9 mouse cellular contexts compared by ENCODE assay signal in the genomic region with DNA sequence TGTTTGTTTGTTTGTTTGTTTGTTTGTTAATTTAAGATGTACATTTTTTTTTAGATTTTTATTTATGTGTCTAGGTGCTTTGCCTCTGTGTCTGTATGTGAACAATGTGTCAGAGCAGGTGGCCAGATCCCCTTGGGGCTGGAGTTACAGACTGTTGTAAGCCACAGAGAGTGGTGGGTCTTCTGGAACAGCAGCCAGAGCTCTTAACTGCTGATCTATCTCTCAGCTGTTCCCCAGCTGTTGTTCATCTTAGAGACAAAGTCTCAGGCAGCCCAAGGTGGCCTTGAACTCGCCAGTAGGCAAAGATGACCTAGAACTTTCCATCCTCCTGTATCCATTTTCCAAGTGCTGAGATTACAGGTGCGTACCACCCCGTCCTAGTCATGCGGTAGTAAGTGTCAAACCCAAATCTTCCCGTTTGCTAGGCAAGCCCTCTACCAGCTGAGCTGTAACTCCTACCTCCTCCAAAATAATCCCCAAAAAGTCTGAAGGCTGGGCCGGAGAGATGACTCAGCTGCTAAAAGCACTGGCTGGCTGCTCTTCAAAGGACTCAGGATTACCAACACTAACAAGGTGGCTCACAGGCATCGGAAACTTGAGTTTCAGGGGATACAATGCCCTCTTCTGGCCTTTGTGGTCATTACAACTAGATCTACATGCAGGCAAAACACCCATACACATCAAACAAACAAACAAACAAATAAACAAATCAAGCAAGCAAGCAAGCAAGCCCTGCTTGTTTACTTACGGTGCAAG. TPM values are rescaled to one million over a fixed set of nuclear protein-coding genes. Genes with fewer than 3 reads are reported as not detected.
DNase-seq lines count a peak whose midpoint lies in the region; ATAC-seq and TF ChIP-seq lines count a peak whose summit lies in the region.
"Had no signal": no experiment of that assay in that cellular context is flagged by ENCODE, and none has a peak within 500 bp of the region (broad histone marks: within the 10 kb centered on the region; RNA-seq: fewer than 3 reads in every experiment).

No protein-coding gene starts in this region.

- H3K4me3 ChIP-seq in forebrain, embryonic 11.5 days (ENCODE audit: low read depth, low read length): no peak overlapping the region
- no peak overlapping the region for H3K4me3 ChIP-seq in forebrain, embryonic 13.5 days
- H3K4me3 ChIP-seq in bone marrow, adult 2 months (replicated peaks; ENCODE audit: control insufficient read depth, low read depth, low read length): no peak overlapping the region
- no peak overlapping the region for H3K4me3 ChIP-seq in embryonic facial prominence, embryonic 14.5 days (ENCODE audit: low read depth, low read length)
- no peak overlapping the region for H3K4me3 ChIP-seq in intestine, postnatal 0 days (ENCODE audit: low read depth, low read length)
- H3K4me3 ChIP-seq in limb, embryonic 11.5 days (ENCODE audit: low read depth, low read length): no peak overlapping the region
- H3K4me3 ChIP-seq: lung, embryonic 15.5 days had no signal

- H3K4me2 ChIP-seq in forebrain, embryonic 11.5 days (ENCODE audit: low read depth, low read length, severe bottlenecking): no peak overlapping the region
- H3K4me2 ChIP-seq in forebrain, embryonic 13.5 days: no peak overlapping the region
- H3K4me2 ChIP-seq in embryonic facial prominence, embryonic 14.5 days (ENCODE audit: low read depth, low read length): no peak overlapping the region
- no peak overlapping the region for H3K4me2 ChIP-seq in intestine, postnatal 0 days (replicated peaks; ENCODE audit: low read depth)
- no peak overlapping the region for H3K4me2 ChIP-seq in limb, embryonic 11.5 days (ENCODE audit: low read depth, severe bottlenecking)
- H3K4me2 ChIP-seq: lung, embryonic 15.5 days had no signal

- H3K27ac ChIP-seq in forebrain, embryonic 11.5 days (ENCODE audit: low read depth, low read length): no peak overlapping the region
- H3K27ac ChIP-seq in forebrain, embryonic 13.5 days: no peak overlapping the region
- no peak overlapping the region for H3K27ac ChIP-seq in bone marrow, adult 2 months (ENCODE audit: control insufficient read depth, insufficient read depth, low read depth, low read length, poor library complexity)
- no peak overlapping the region for H3K27ac ChIP-seq in embryonic facial prominence, embryonic 14.5 days (replicated peaks; ENCODE audit: low read depth, low read length)
- H3K27ac ChIP-seq in intestine, postnatal 0 days (ENCODE audit: low read depth, low read length): no peak overlapping the region
- H3K27ac ChIP-seq in limb, embryonic 11.5 days (replicated peaks; ENCODE audit: low read depth, low read length): no peak overlapping the region
- H3K27ac ChIP-seq: lung, embryonic 15.5 days had no signal

- peak; percentile 41; the same call in 1 of the 2 replicates for TF ChIP-seq CTCF in bone marrow, adult 2 months (IDR thresholded peaks at IDR 0.05; ENCODE audit: control insufficient read depth, insufficient read depth, low read length)
- TF ChIP-seq CTCF in intestine, postnatal 0 days (IDR thresholded peaks at IDR 0.05; ENCODE audit: low read depth): peak; percentile 89

- no peaks in the 10 kb centered on the region for H3K27me3 ChIP-seq in forebrain, embryonic 11.5 days (ENCODE audit: control insufficient read depth, insufficient read depth, low read length)
- 0 out of 2 replicates have a peak, but pooled peaks cover 3% of the 10 kb centered on the region for H3K27me3 ChIP-seq in forebrain, embryonic 13.5 days
- no peaks in the 10 kb centered on the region for H3K27me3 ChIP-seq in embryonic facial prominence, embryonic 14.5 days (replicated peaks; ENCODE audit: control insufficient read depth, insufficient read depth, low read length)
- H3K27me3 ChIP-seq in intestine, postnatal 0 days (replicated peaks; ENCODE audit: control insufficient read depth, insufficient read depth, low read length): no peaks in the 10 kb centered on the region
- H3K27me3 ChIP-seq in limb, embryonic 11.5 days (ENCODE audit: control insufficient read depth, insufficient read depth, low read length): no peaks in the 10 kb centered on the region
- H3K27me3 ChIP-seq: lung, embryonic 15.5 days had no signal

- TF ChIP-seq POLR2A in bone marrow, adult 2 months (IDR thresholded peaks at IDR 0.05; ENCODE audit: borderline replicate concordance, control insufficient read depth, low read depth, low read length): no peak

- no peaks in the 10 kb centered on the region for H3K36me3 ChIP-seq in forebrain, embryonic 11.5 days (ENCODE audit: control insufficient read depth, insufficient read depth, low read length)
- H3K36me3 ChIP-seq in forebrain, embryonic 13.5 days (ENCODE audit: poor library complexity, severe bottlenecking): no peaks in the 10 kb centered on the region
- H3K36me3 ChIP-seq in embryonic facial prominence, embryonic 14.5 days (ENCODE audit: control insufficient read depth, insufficient read depth, low read length): no peaks in the 10 kb centered on the region
- no peaks in the 10 kb centered on the region for H3K36me3 ChIP-seq in intestine, postnatal 0 days (ENCODE audit: control insufficient read depth, insufficient read depth)
- H3K36me3 ChIP-seq in limb, embryonic 11.5 days (ENCODE audit: control insufficient read depth, insufficient read depth, low read length): no peaks in the 10 kb centered on the region
- H3K36me3 ChIP-seq: lung, embryonic 15.5 days had no signal

- no peaks in the 10 kb centered on the region for H3K9me3 ChIP-seq in forebrain, embryonic 11.5 days (ENCODE audit: control insufficient read depth, low read length)
- no peaks in the 10 kb centered on the region for H3K9me3 ChIP-seq in forebrain, embryonic 13.5 days (replicated peaks)
- no peaks in the 10 kb centered on the region for H3K9me3 ChIP-seq in embryonic facial prominence, embryonic 14.5 days (ENCODE audit: control insufficient read depth, low read length)
- H3K9me3 ChIP-seq in intestine, postnatal 0 days (ENCODE audit: control insufficient read depth): no peaks in the 10 kb centered on the region
- no peaks in the 10 kb centered on the region for H3K9me3 ChIP-seq in limb, embryonic 11.5 days (ENCODE audit: control insufficient read depth, low read length)
- H3K9me3 ChIP-seq: lung, embryonic 15.5 days had no signal

- DNase-seq in forebrain, embryonic 11.5 days (ENCODE audit: low spot score): peak; percentile 67
- peak; percentile 87 for DNase-seq in CD4-positive helper T cell, adult 2 months (ENCODE audit: low read depth, low spot score)
- DNase-seq in embryonic facial prominence, embryonic 14.5 days (ENCODE audit: low spot score): peak; percentile 89
- DNase-seq in limb, embryonic 11.5 days (ENCODE audit: low spot score): peak; percentile 73
- peak; percentile 68 for DNase-seq in retina, postnatal 7 days (ENCODE audit: low read depth, low spot score)

- no peak for ATAC-seq in forebrain, embryonic 11.5 days (replicated peaks; ENCODE audit: low FRiP score)
- no peak for ATAC-seq in forebrain, embryonic 13.5 days
- ATAC-seq in embryonic facial prominence, embryonic 14.5 days (ENCODE audit: low read depth): peak; percentile 72; the same call in 1 of the 2 replicates
- ATAC-seq in intestine, postnatal 0 days: no peak
- no peak for ATAC-seq in limb, embryonic 11.5 days (ENCODE audit: insufficient number of reproducible peaks, low FRiP score, low TSS enrichment, low read depth)

- H3K4me1 ChIP-seq in forebrain, embryonic 11.5 days (replicated peaks; ENCODE audit: control insufficient read depth, insufficient read depth, low read length): no peaks in the 10 kb centered on the region
- H3K4me1 ChIP-seq in forebrain, embryonic 13.5 days: no peaks in the 10 kb centered on the region
- H3K4me1 ChIP-seq in bone marrow, adult 2 months (ENCODE audit: control insufficient read depth, insufficient read depth, low read length): no peaks in the 10 kb centered on the region; the same call in 1 of the 2 replicates
- H3K4me1 ChIP-seq in embryonic facial prominence, embryonic 14.5 days (ENCODE audit: control insufficient read depth, insufficient read depth, low read length): no peaks in the 10 kb centered on the region
- H3K4me1 ChIP-seq in intestine, postnatal 0 days (replicated peaks; ENCODE audit: control insufficient read depth, insufficient read depth, low read length): no peaks in the 10 kb centered on the region
- H3K4me1 ChIP-seq in limb, embryonic 11.5 days (ENCODE audit: control insufficient read depth, insufficient read depth, low read length): no peaks in the 10 kb centered on the region
- H3K4me1 ChIP-seq: lung, embryonic 15.5 days had no signal

- H3K9ac ChIP-seq in forebrain, embryonic 11.5 days (ENCODE audit: low read length): no peak overlapping the region
- H3K9ac ChIP-seq in forebrain, embryonic 13.5 days: no peak overlapping the region
- H3K9ac ChIP-seq in embryonic facial prominence, embryonic 14.5 days (ENCODE audit: low read depth, low read length): no peak overlapping the region
- H3K9ac ChIP-seq in intestine, postnatal 0 days (ENCODE audit: low read depth, low read length): no peak overlapping the region
- H3K9ac ChIP-seq in limb, embryonic 11.5 days (ENCODE audit: low read length): no peak overlapping the region
- H3K9ac ChIP-seq: lung, embryonic 15.5 days had no signal

- 49% methylated on average over 8 of the region's 8 CpGs for WGBS in forebrain, embryonic 11.5 days
- 40% methylated on average over 8 of the region's 8 CpGs for WGBS in forebrain, embryonic 13.5 days
- WGBS in bone marrow, adult 2 months: 47% methylated on average over 8 of the region's 8 CpGs
- 37% methylated on average over 8 of the region's 8 CpGs for WGBS in embryonic facial prominence, embryonic 14.5 days
- 46% methylated on average over 8 of the region's 8 CpGs for WGBS in intestine, postnatal 0 days
- 49% methylated on average over 8 of the region's 8 CpGs for WGBS in limb, embryonic 11.5 days

RNA-seq across cellular contexts. Expression of a gene that starts 8.2 kb away (rescaled TPM):
- 100 and 105 TPM in 2 replicates for polyA plus RNA-seq in forebrain, embryonic 11.5 days (2014; fragmentation: Nextera tagmentation; extraction: Ambion mirVana)
- 107 and 111 TPM in 2 replicates for polyA plus RNA-seq in forebrain, embryonic 13.5 days (2015; fragmentation: Nextera tagmentation; extraction: Ambion mirVana)
- polyA plus RNA-seq in bone marrow, adult 2 months (2011; ENCODE audit: insufficient read depth, insufficient read length, low replicate concordance, missing spikeins): 20.6 and 36.0 TPM in 2 replicates
- 74.7 and 79.3 TPM in 2 replicates for polyA plus RNA-seq in embryonic facial prominence, embryonic 14.5 days (2014; fragmentation: Nextera tagmentation; extraction: Ambion mirVana)
- polyA plus RNA-seq in intestine, postnatal 0 days (2015; fragmentation: Nextera tagmentation; extraction: Ambion mirVana): 30.0 and 31.0 TPM in 2 replicates
- polyA plus RNA-seq in limb, embryonic 11.5 days (2014; fragmentation: Nextera tagmentation; extraction: Ambion mirVana): 100 and 108 TPM in 2 replicates

RNA-seq across cellular contexts. Expression of a gene that starts 10.7 kb away (rescaled TPM):
- polyA plus RNA-seq in forebrain, embryonic 11.5 days (2014; fragmentation: Nextera tagmentation; extraction: Ambion mirVana): 56.8 and 60.3 TPM in 2 replicates
- polyA plus RNA-seq in forebrain, embryonic 13.5 days (2015; fragmentation: Nextera tagmentation; extraction: Ambion mirVana): 46.7 and 50.0 TPM in 2 replicates
- polyA plus RNA-seq in bone marrow, adult 2 months (2011; ENCODE audit: insufficient read depth, insufficient read length, low replicate concordance, missing spikeins): 42.2 and 54.4 TPM in 2 replicates
- polyA plus RNA-seq in embryonic facial prominence, embryonic 14.5 days (2014; fragmentation: Nextera tagmentation; extraction: Ambion mirVana): 31.2 and 34.8 TPM in 2 replicates
- 15.8 and 16.3 TPM in 2 replicates for polyA plus RNA-seq in intestine, postnatal 0 days (2015; fragmentation: Nextera tagmentation; extraction: Ambion mirVana)
- 49.3 and 54.0 TPM in 2 replicates for polyA plus RNA-seq in limb, embryonic 11.5 days (2014; fragmentation: Nextera tagmentation; extraction: Ambion mirVana)

RNA-seq across cellular contexts. Expression of a gene that starts 58.5 kb away (rescaled TPM):
- polyA plus RNA-seq in forebrain, embryonic 11.5 days (2014; fragmentation: Nextera tagmentation; extraction: Ambion mirVana): 6.0 and 7.4 TPM in 2 replicates
- polyA plus RNA-seq in forebrain, embryonic 13.5 days (2015; fragmentation: Nextera tagmentation; extraction: Ambion mirVana): 5.6 and 6.2 TPM in 2 replicates
- polyA plus RNA-seq in bone marrow, adult 2 months (2011; ENCODE audit: insufficient read depth, insufficient read length, low replicate concordance, missing spikeins): 21.7 and 32.3 TPM in 2 replicates
- 9.5 and 10.2 TPM in 2 replicates for polyA plus RNA-seq in embryonic facial prominence, embryonic 14.5 days (2014; fragmentation: Nextera tagmentation; extraction: Ambion mirVana)
- polyA plus RNA-seq in intestine, postnatal 0 days (2015; fragmentation: Nextera tagmentation; extraction: Ambion mirVana): 13.1 and 15.2 TPM in 2 replicates
- 4.7 and 5.6 TPM in 2 replicates for polyA plus RNA-seq in limb, embryonic 11.5 days (2014; fragmentation: Nextera tagmentation; extraction: Ambion mirVana)
